Mouse (Mus musculus): ENCODE data around the gene Bmp6.

Bmp6 gene

GRCm38 (mm10) chr13:38430075-38430474 is 85.2 kb downstream of the Bmp6 start:
- DNase-seq (ENCODE audit: low spot score) = no peak

GRCm38 (mm10) chr13:38434831-38435230 is 89.9 kb downstream of the Bmp6 start:
- no peak for DNase-seq (ENCODE audit: low spot score)

DNA sequence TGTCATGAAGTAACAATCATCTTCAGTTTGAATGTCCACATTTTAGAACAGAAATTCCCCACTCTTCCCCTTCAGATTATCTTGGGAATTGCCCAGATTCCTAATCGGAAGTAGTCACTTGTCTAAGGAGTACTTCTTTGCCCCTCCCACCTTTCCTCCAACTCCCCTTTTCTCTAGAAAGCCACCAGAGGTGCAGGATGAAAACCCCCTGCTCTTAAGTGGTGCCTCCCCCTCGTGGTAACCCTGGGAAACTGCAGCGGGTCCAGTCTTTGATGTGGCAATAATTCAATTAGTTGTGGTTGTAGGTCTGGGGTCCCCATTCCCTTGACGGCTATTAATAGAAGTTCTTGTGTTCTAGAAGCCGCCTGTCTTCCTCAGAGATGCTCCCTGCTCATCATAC is 93.0 kb downstream of the Bmp6 start:
- peak; percentile 71 for DNase-seq (ENCODE audit: low spot score)

- no peak for DNase-seq (ENCODE audit: low spot score)
Measured at GRCm38 (mm10) chr13:38440240-38440639, 95.3 kb downstream of the Bmp6 start.

DNA sequence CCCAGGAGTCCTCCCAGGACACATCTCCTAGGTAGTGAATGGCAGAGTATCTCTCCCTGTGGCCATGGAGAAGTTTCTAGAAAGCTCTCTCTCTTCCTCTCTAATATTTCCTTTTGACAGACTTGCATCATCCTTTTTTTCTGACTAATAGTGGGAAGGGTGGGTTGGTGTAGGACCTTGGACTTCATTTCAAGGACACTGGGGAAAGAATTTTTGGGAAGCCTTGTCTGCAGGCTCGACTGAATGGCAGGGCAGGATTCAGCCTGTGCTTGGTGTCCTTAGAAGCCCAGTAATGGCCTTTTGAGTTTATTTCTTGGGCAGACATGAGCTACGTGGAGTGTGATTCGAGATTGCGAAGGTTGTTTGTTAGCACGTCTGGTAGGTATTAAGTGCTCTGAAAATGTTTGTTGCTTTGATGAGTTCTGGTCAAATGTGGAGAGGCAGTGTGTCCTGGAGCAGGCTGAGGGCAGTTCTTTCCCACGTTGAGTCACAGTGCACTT is 103.7 kb downstream of the Bmp6 start:
- DNase-seq (ENCODE audit: low spot score) = no peak

GRCm38 (mm10) chr13:38450051-38450971 is 105.4 kb downstream of the Bmp6 start:
- peak; percentile 37 for DNase-seq (ENCODE audit: low spot score)

DNA sequence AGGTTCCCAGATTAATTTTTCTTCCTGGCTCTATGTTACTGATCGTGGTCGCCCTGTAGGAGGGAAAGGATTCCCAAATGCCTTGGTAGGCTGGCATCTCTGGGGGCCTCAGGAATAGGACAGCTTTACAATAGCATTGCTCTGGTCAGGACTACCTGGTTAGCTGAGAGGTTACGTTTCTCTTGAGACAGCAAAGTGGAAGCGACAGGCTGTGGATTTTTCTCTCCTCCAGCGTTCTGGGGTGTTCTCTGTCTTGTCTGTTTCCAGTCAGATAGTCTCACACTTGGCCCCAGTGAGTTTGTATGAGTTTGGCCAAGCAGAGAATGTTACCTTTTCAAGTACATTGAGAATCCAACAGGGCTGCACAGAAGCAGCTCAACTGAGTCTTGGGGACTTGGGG is 106.5 kb downstream of the Bmp6 start:
- DNase-seq (ENCODE audit: low spot score) = peak; percentile 22

GRCm38 (mm10) chr13:38463410-38463809 is 118.5 kb downstream of the Bmp6 start:
- DNase-seq (ENCODE audit: low spot score) = no peak

- DNase-seq (ENCODE audit: low spot score) = no peak
Measured at GRCm38 (mm10) chr13:38470882-38471281, 126.0 kb downstream of the Bmp6 start.

DNA sequence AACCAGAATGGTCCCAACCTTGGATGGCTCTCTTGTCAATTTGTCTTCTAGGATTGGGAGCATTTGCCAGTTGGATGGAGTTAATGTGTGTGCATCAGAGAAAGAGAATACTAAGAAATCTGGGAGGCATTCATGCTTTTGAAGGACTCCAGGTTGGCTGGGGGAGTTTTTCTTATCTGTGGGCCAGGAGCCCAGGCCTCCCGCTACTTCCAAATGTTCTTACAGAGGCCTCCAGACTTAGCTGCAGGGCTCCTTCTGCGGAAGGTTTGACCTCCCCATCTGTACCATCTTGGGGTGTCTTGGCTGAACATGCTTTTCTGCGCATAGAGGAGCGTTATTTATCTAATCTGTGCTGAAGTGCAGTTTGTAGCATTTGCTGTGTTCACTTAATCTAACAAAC is 127.7 kb downstream of the Bmp6 start:
- no peak for DNase-seq (ENCODE audit: low spot score)

DNA sequence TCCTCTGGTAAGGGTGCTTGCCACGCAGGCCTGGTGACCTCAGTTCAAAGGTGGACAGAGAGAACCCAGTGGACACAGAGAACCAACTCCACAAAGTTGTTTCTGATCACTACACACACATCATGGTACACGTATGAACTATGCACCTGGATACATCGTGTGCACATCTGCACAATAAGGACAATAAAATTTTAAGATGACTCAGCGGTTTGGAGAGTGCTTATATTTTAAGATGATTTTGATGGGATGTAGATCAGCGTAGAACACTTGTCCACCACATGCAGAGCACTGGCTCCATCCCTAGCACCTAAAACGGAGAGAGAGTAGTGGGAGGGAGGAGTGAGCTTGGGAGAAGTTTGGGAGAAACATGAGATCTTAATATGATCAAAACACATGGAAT is 128.6 kb downstream of the Bmp6 start:
- no peak for DNase-seq (ENCODE audit: low spot score)

DNA sequence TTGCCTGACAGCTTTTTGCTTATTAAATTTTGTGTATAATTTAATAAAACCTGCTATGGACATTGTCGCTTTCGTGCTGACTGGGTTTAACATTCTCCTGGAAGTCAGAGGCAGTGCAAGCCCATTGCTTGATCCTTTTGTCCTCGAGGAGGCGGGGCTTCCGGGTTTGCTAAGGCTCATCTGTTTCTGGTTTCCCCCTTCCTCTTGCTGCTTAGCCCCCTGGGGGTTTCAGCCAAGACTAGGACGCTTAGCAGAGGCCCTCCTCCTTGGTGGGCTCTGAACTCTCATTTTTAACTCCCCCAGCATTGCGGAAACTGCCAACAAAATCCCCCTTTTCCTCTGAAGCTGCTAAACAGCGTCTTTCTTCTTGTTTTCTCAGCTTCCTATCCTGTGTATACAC is 132.0 kb downstream of the Bmp6 start:
- no peak for DNase-seq (ENCODE audit: low spot score)

- no peak for DNase-seq (ENCODE audit: low spot score)
Measured at GRCm38 (mm10) chr13:38481021-38481420, 136.1 kb downstream of the Bmp6 start.

DNA sequence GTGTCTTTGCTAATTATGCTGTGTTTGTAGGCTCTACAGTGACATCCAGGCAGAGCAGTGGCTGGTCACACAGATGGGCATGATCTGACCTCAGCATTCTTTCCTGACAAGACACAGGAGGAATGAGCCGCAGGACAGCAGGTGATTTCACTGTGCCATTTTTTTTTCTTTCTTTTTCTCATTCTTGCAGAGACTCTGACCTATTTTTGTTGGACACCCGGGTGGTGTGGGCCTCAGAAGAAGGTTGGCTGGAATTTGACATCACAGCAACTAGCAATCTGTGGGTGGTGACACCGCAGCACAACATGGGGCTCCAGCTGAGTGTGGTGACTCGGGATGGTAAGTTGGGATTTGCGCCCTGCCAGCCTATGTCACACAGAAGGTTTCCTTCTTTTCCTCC is 139.8 kb downstream of the Bmp6 start:
- DNase-seq (ENCODE audit: low spot score) = no peak

GRCm38 (mm10) chr13:38486767-38487166 is 141.9 kb downstream of the Bmp6 start:
- DNase-seq (ENCODE audit: low spot score) = no peak

DNA sequence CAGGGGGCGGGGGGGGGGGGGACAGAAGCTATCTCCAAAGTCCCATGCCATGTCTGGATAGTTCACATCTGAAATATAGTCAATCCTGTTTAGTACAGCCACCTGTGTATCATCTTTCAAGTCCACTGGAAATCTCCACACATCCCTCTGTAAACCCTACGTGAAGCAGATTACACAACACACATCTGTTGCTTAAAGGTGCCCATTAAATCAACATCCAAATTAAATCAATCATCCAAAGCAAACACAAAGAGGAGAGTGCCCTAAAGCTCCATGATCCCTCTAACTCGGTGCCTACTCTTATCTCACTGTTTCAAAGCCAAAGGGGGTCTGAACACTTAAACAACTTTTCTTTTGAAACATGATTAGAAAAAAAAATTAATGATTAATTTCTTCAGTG is 151.8 kb downstream of the Bmp6 start:
- no peak for DNase-seq (ENCODE audit: low spot score)

- no peak for DNase-seq (ENCODE audit: low spot score)
Measured at GRCm38 (mm10) chr13:38501314-38501713, 156.4 kb downstream of the Bmp6 start.

DNA sequence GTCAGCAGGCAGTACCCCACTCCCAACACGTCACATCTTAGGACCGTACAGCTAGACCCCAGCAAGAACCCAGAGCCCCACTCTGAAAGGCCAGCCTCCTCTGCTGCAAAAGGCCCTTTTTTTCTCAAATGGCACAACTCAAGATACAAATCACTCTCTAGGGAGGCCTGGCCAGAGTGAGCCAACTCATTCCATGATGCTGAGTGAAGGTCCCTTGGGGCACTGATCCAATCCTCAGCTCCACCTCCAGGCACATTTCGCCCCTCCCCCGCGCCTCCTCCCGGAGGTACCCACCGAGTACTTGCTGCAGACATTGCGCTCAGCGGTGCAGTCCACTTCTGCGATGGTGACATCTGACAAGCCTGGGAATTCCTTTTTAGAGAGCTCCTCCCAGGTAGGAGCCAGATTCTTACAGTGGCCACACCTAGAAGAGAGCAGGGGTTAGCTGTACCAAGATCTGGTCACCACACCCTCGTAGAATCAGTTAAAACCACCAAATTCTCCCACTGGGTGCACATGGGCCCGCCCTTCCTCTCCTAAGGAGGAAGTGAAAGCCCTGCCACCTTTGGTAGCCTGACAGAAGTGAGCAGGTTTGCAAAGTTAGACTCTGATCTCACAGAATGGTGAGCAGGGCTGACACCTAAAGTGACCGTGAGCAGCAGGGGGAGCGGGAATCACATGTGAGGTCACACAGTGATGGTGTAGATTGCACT is 158.4 kb downstream of the Bmp6 start:
- DNase-seq (ENCODE audit: low spot score) = peak; percentile 71

GRCm38 (mm10) chr13:38506320-38506719 is 161.4 kb downstream of the Bmp6 start:
- peak; percentile 74 for DNase-seq (ENCODE audit: low spot score)

GRCm38 (mm10) chr13:38506936-38507335 is 162.0 kb downstream of the Bmp6 start:
- DNase-seq (ENCODE audit: low spot score) = no peak

DNA sequence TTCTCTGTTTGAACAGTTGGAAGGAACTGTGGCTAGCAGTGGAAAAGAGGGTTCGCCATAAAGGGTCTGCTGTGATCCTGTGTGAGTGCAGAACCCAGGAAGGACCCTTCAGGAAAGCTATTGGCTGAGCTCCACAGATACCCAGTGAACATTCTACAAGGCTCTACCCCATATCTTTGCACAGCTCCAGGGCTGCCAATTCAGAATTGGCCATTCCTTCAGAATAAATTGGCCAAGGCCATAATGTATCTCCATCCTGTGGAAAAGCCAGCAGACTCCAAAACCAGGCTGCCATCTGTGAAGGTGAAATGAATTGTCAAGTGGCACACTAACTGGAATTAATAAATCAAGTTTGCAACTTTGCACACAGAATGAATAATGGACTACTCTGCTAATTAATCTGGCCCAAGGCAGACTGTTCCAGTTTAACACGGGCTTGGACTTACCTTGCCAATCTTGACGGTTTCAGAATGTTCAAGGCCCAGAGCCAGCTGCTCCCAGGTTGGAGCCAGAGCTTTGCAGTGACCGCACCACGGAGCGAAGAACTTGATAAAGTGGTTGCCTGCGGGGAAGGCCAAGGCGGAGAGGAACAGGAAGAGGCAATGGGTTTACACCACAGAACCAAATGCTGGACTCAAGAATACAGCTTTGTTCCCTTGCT is 164.9 kb downstream of the Bmp6 start:
- DNase-seq (ENCODE audit: low spot score) = no peak

DNA sequence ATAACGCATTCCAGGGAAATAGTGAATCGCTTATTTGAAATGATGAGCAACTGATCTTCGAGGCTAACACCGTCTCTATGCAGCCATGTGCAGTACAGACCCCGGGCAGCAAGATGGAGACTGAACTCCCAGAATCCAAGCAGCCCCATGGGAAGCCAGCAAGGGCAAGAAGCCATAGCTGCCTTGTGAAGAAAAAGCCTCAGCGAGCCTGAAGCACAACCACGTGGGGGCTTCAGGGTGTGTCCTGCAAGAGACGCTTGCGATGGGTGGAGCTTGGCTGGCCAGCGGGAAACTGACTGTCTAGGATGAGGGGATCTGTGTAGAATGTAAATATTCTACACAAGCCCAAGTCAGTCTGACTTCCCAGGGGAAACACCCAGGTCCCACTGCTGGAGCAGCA is 167.1 kb downstream of the Bmp6 start:
- no peak for DNase-seq (ENCODE audit: low spot score)

DNA sequence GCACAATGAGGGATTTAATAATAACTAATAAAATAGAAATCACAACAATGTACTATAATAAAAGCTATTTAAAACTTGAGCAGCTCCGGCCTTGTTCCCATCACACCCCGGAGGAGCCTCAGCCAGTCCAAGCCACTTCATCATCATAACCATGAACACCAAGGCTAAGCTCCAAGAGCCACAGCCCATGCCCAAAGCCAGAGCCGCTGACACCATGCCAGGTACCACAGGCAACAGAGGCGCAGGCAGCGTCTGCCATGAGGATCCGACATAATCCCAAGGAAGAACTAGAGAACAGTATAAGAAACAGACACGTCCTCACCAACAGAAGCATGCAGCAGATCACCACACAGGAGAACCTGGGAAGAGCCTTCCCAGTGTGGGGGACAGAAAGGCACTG is 169.0 kb downstream of the Bmp6 start:
- no peak for DNase-seq (ENCODE audit: low spot score)
